Mouse (Mus musculus) regulatory T cell (primary cell): Measurements from ENCODE around the gene Igsf9b.

ENCODE experiments used
- in situ Hi-C: fragments of 300-600 bp; cut with MboI, MseI; formaldehyde crosslinking; loops from one replicate; pipeline ENCODE4 v1.15.1; 2025; ENCODE audit warnings: high pct_unique_total_duplicates

Gene Igsf9b

GRCm38 (mm10) chr9:27298411-27299285, at the start of gene Igsf9b:
Gene Igsf9b, plus strand, starts transcription at chr9:27299204.
- in situ Hi-C loops: no loop called here

DNA sequence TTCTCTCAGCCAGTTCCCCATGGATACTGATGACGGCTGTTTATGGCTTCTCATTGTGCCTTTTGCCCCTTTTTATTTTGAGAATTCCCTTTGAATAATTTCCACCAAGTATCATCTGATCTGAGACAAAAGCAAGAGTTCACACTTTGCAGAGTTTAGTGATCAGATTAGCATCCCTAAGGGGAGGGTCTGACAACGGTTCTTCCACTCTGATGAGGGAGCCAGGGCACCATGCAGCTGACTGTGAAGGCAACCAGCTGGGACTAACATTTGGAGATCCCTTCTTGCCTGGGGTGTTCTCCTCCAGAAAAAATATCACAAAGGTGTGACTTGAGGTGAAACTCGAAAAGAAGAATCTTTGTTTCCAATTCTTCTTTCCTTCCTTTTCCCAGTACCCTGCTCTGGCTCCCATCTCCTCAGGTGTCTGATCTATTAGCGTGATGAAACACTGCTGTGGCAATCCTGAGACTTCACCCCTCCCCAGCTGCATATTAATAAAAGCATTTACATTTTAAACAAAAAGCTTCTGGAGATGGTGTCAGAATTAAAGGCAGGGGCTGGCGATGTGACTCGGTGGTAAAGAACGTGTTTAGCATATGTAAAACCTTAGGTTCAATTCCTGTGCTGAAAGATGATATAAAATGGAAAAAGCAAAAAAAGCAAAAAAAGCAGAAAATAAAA, 46.8 kb upstream of the Igsf9b start:
- in situ Hi-C loops: no loop called here

GRCm38 (mm10) chr9:27256454-27256853, 42.5 kb upstream of the Igsf9b start:
- in situ Hi-C loops: no loop called here

- in situ Hi-C loops: no loop called here
These were observed 38.5 kb upstream of the Igsf9b start for GRCm38 (mm10) chr9:27260378-27260947.

DNA sequence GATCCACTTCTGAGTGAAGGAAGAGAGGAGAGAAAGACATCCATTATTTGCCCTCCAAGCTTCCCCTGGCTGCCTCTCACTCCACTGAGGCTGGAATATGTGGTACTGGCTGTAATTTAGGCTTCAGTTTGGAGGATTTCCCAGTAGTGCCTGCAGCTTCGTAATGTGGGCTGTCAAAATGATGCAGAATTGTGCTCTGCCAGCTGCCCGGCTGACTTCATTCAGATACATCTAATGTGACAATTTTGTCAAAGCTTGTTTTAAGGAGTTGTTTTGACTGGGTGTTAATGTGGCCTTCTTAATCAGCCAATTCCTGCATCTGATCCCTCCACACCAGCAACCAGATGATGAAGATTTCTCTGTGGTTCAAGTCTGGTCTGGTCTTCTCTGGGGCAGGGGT, 37.1 kb upstream of the Igsf9b start:
- in situ Hi-C loops: no loop called here

GRCm38 (mm10) chr9:27265009-27265408, 34.0 kb upstream of the Igsf9b start:
- in situ Hi-C loops: no loop called here

DNA sequence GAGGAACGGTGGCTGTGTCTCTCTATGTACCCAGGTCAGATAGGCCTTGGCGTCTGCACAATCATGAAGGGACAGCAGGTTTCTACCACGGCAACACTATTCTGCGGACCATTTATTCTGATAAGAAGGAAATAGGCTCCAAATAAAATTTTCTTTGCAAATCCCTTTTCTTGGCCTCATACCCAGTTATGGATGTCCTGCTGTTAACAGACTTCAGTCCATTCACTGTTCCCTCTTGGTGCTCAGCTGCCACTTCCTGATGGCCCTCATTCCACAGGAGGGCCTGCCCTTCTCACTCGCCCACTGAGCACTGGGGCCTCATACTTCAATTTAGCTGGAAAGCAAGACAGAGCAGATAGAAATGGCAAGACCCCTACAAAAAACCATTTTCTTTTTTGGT, 31.1 kb upstream of the Igsf9b start:
- in situ Hi-C loops: no loop called here

GRCm38 (mm10) chr9:27268493-27268892, 30.5 kb upstream of the Igsf9b start:
- in situ Hi-C loops: no loop called here

- in situ Hi-C loops: no loop called here
These were observed 29.7 kb upstream of the Igsf9b start for GRCm38 (mm10) chr9:27269322-27269721.

DNA sequence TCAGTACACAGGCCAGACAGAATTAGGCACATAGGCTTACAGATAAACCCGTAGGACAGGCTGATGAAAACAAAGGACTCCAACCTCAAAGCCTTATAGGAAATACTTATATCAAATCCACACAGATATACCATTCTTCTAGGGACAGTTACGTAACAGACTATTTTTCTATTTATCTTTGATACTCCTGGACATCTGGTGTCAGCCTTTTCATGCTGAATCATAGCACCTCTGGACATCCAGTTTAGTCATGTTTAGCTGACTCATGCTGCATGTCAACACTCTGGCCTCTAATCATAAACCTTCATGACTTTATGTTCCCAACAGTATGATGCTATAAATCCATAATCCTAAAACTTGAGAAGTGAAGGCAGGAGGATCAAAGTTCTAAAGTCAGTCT, 29.1 kb upstream of the Igsf9b start:
- in situ Hi-C loops: no loop called here

- in situ Hi-C loops: no loop called here
These were observed 27.1 kb upstream of the Igsf9b start for GRCm38 (mm10) chr9:27271899-27272298.

- in situ Hi-C loops: no loop called here
These were observed 26.1 kb upstream of the Igsf9b start for GRCm38 (mm10) chr9:27272858-27273257.

DNA sequence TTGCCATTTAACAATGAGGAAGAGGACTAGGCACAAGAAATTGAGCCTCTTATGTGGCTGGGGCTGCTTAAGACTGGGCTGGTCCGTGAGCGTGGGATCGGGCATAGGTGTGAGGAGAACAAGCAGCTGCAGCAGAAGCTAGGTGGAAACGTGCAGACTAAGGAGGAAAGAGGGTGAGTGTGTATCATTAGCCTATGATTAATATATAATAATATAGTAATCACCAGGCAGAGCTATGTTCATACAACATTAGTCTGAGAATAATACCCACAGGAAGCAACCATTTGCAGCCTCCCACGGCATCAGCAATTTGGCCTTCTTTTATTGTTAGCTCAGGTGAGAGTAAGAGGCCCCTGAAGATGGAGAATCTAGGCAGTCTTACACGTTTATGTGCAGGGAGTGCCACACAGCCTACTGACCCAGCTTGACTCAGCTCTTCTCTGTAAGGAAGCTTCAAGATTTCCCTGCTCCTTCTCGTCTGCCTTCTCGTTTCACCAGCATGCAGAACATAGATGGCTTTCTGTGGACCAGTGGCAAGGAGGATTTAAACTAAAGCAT, 22.6 kb upstream of the Igsf9b start:
- in situ Hi-C loops: no loop called here

- in situ Hi-C loops: no loop called here
These were observed 21.5 kb upstream of the Igsf9b start for GRCm38 (mm10) chr9:27277401-27278087.

DNA sequence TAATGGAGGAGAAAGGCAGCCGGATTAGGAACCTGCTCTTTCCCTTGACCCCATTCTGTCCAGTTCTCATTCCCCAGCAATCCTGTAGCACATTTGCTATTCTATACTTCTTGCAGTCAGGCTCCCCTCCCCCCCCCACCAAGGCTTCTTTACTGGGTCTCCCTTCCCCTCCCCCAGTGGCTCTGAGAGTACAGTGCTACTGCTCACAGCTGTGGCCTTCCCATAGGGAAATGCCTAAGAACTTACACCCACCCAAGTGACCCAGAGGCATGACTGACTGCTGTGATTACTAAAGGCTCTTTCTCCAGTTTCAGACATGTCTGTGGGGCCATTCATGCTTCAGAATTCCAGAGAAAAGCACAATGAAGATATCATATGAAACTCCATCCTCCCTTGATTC, 20.0 kb upstream of the Igsf9b start:
- in situ Hi-C loops: no loop called here

GRCm38 (mm10) chr9:27280976-27281375, 18.0 kb upstream of the Igsf9b start:
- in situ Hi-C loops: no loop called here

GRCm38 (mm10) chr9:27285719-27286249, 13.2 kb upstream of the Igsf9b start:
- in situ Hi-C loops: no loop called here

- in situ Hi-C loops: no loop called here
These were observed 12.7 kb upstream of the Igsf9b start for GRCm38 (mm10) chr9:27286296-27286695.

DNA sequence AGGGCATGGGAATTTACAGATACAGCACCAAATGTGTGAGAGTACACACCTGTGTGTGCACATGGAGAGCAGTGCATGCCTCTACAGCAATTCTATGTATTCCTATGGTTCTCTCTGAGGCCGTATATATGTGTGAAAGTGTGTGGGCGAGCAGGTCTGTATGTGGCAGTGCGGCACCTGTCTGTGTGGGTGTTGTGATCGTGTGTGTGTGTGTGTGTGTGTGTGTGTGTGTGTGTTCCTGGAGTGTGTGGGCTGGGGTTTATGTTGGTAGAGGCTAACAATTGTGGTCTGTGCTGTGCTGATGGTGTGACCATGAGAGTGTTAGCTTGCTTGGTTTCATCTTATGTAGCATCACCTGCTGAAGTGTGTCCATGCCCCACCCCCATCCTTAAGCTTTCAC, 12.1 kb upstream of the Igsf9b start:
- in situ Hi-C loops: no loop called here

DNA sequence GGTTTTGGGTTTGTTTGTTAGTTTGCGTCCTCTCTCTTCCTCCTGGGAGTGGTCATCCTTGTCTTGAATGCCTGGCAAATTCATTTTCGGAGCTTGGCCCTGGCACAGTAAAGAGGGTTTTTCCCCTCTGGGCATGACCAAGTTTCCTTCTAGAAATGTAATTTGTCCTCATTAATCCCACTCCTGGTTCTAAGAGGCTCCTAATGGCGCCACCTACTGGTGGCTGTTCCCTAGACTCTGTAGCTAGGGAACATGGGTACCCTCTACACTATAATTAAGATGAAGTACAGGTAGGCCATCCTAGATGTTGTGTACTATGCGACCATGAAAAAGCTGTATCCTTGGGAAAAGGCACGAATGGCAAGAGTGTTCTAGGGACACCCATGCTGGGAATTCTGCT, 11.6 kb upstream of the Igsf9b start:
- in situ Hi-C loops: no loop called here

DNA sequence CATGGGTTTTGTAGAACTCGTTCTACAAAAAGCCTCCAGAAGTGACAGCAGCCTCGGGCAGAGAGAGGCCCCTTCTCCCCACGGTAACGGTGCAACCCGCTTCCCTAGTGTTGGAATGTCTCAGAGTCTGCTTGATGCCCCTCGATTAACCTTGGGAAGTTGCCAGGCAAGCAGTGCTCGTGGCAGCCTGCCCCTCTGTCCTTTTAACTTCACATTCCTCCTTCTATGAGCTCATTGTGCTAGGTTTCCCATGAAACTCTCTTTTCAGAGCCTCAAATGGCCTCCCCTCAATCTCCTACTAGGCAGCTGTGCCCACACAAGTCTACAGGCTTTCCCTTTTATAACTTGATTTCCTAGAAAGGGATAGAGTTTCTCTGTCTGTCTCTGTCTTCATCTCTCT, 10.6 kb upstream of the Igsf9b start:
- in situ Hi-C loops: no loop called here
